Mouse (Mus musculus) cerebellum, adult 2 months (tissue): ENCODE results near the gene Cbfa2t2. TPM values are rescaled to one million over a fixed set of nuclear protein-coding genes. Genes with fewer than 3 reads are reported as not detected.

Experiments
- DNase-seq, 2 experiments: peaks; one replicate each; pipeline ENCODE4 v3.0.0; 2021
- H3K27ac ChIP-seq: fragments of 200-500 bp; 2 replicates; pipeline ENCODE4 v1.5.1; 2012; ENCODE audit warnings: low read length, control low read depth, inconsistent platforms; ENCODE audit not compliant: insufficient read depth
- H3K27me3 ChIP-seq: fragments of 200-500 bp; 2 replicates; pipeline ENCODE4 v1.6.1; 2012; ENCODE audit warnings: inconsistent platforms, mild to moderate bottlenecking, low read length, moderate library complexity; ENCODE audit not compliant: control insufficient read depth, insufficient read depth
- H3K4me1 ChIP-seq: fragments of 200-500 bp; 2 replicates; pipeline ENCODE4 v1.6.1; 2011; ENCODE audit warnings: low read length; ENCODE audit not compliant: control insufficient read depth, insufficient read depth
- H3K4me3 ChIP-seq: fragments of 200-500 bp; replicated peaks from 2 replicates; pipeline ENCODE3; 2011; ENCODE audit warnings: mild to moderate bottlenecking, low read depth, low read length, control low read depth; ENCODE audit not compliant: insufficient read depth
- CTCF ChIP-seq: fragments of 200-500 bp; IDR thresholded peaks from 2 replicates; pipeline ENCODE4 v1.5.1; 2011; ENCODE audit warnings: low read depth, mild to moderate bottlenecking, control low read depth, low read length, moderate library complexity, borderline replicate concordance; ENCODE audit not compliant: insufficient read depth
- POLR2A ChIP-seq: fragments of 200-500 bp; IDR thresholded peaks from 2 replicates; pipeline ENCODE4 v1.6.1; 2011; ENCODE audit warnings: low read length, control low read depth, borderline replicate concordance; ENCODE audit not compliant: insufficient read depth
- WGBS: fragments of 180-500 bp; shearing (Covaris S2); methylation state at CpG from one replicate; pipeline ENCODE4 v1.1.7; 2018; 5-methylcytosine and 5-hydroxymethylcytosine counted together
- polyA plus RNA-seq: library from polyadenylated mRNA; depleted of rRNA; stranded (reverse); fragments of >200 nt; gene quantifications from 2 replicates; pipeline ENCODE4 v1.2.3, GENCODE M21; 2012

Cbfa2t2 gene
- polyA plus RNA-seq, 1 experiment, result 31.5 TPM

DNA sequence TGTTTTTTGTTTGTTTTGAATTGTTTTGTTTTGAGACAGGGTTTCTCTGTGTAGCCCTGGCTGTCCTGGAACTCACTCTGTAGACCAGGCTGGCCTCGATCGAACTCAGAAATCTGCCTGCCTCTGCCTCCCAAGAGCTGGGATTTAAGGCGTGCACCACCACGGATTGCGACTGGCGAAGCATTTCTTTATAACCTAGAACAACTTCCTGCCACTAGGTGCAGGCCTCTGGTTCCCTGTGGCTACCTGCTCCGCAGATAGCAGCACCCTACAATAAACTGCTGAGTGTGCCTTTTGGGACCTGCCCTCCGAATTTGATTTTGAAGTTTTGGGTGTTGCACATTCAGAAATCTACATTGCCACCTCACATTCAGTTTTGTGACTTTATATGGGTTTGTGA, 11.5 kb downstream of the Cbfa2t2 start:
- TF ChIP-seq POLR2A, result no peak
- no peak for TF ChIP-seq CTCF
- H3K27ac ChIP-seq, result no peak overlapping the region
- no peak overlapping the region for H3K4me3 ChIP-seq
- 98% methylated on average over 8 of the region's 8 CpGs for WGBS
- no peaks in the 10 kb centered on the region for H3K27me3 ChIP-seq
- no peaks in the 10 kb centered on the region for H3K4me1 ChIP-seq
- no peak for DNase-seq

DNA sequence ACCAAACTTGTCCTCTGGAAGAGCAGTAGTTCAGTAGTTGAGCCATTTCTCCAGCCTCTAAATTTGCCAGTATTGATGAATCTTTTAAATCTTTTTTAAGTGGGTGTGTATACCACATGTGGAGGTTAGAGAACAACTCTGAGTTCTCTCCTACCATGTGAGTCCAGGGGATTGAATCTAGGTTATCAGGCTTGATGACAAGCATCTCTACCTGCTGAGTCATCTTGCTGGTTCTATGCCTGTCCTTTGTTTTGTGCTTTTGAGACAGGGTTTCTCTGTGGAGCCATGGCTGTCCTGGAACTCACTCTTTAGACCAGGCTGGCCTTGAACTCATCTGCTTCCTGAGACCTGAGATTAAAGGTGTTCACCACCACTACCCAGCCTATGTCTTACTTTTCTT, 12.4 kb downstream of the Cbfa2t2 start:
- no peak for TF ChIP-seq CTCF
- TF ChIP-seq POLR2A, result no peak
- Histone ChIP-seq H3K27me3 (no peaks in the 10 kb centered on the region), H3K27ac (no peak overlapping the region), H3K4me3 (no peak overlapping the region), H3K4me1 (no peaks in the 10 kb centered on the region)
- no peak for DNase-seq

DNA sequence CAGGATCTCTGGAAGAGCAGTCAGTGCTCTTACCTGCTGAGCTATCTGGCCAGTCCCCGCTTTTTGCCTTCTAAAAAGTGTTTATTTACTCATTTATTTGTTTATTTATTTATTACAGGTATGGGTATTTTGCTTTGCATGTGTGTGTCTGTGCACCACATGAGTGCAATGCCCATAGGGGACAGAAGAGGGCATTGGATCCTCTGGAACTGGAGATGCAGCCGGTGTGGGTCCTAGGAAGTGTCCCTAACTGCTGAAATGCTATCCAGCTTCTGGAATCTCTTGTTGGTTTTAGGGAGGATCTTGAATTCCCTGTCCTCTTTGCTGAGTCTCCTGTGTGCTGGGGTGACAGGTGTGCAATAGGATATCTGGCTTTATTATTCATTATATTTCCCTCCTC, 16.7 kb downstream of the Cbfa2t2 start:
- TF ChIP-seq POLR2A (no peak), CTCF (no peak)
- no peak for DNase-seq
- Histone ChIP-seq H3K4me3 (no peak overlapping the region), H3K4me1 (no peaks in the 10 kb centered on the region), H3K27me3 (no peaks in the 10 kb centered on the region), H3K27ac (no peak overlapping the region)
- WGBS, result 89% methylated on average over 2 of the region's 2 CpGs

DNA sequence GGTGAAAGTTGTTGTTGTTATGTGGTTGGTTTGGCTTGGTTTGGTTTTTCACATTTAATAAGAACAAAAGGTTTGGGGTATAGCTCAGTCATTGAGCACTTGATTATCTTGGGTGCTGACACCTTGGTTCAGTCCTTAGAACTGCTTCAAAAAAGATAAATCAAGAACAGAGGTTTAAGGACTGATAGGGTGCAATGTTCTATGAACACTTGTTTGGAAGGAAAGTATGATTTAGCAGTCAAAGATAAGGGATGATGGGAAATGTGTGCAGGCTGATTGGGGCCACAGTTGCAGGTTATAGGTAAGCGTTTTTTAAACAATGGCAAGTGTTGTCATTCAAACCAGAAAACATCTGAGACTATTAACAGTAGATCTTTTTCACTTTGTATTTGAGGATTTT, 17.8 kb downstream of the Cbfa2t2 start:
- H3K27me3 ChIP-seq, result no peaks in the 10 kb centered on the region
- 64% methylated on average over 1 of the region's 1 CpGs for WGBS
- H3K4me1 ChIP-seq, result no peaks in the 10 kb centered on the region
- no peak overlapping the region for H3K4me3 ChIP-seq
- H3K27ac ChIP-seq, result no peak overlapping the region
- TF ChIP-seq POLR2A, result no peak
- no peak for TF ChIP-seq CTCF
- DNase-seq, result no peak

DNA sequence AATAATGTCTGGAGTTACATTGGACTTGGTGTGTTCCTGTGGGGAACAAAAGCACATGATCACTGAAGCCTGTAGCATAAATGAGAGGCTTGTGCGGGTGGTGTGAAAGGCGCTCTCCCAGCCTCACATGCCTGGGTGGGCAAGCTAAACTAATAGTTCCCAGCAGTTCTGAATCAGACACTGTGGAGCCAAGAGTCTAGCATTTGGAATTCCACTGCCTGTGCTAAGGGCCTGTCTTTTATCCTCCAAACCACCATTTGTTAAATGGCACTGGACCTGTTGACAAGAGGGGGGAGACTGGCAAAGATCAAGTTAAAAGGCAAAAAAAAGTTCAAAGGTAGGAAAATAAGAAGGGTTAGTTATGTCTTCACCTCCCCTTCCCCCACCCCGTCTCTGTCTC, 18.3 kb downstream of the Cbfa2t2 start:
- no peaks in the 10 kb centered on the region for H3K27me3 ChIP-seq
- H3K4me3 ChIP-seq, result no peak overlapping the region
- WGBS, result 80% methylated on average over 3 of the region's 3 CpGs
- no peak for DNase-seq
- TF ChIP-seq CTCF (no peak), POLR2A (no peak)
- H3K27ac ChIP-seq, result no peak overlapping the region
- no peaks in the 10 kb centered on the region for H3K4me1 ChIP-seq

DNA sequence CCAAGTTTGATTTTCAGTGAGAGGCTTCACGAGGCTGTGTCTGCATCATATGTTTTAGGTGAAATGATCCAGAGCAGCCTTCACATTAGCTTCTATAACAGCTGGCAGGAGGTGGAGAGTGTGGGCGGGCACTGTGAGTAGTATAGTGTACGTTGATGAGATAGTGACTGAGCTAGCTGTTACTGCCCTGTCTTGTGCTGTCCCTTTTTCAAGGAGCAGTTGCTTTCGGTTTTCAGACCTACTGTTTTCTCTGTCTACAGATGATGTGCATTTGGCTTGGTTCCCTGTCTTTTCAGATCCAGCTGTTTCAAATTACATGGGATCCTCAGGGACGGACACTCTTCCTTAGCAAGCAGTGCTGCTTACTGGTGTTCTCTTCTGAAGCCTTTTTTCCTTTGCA, 19.5 kb downstream of the Cbfa2t2 start:
- H3K27me3 ChIP-seq, result no peaks in the 10 kb centered on the region
- H3K4me3 ChIP-seq, result no peak overlapping the region
- WGBS, result 48% methylated on average over 5 of the region's 5 CpGs
- no peak for TF ChIP-seq CTCF
- no peak for TF ChIP-seq POLR2A
- no peak for DNase-seq
- H3K27ac ChIP-seq, result no peak overlapping the region; the same call in 1 of the 2 replicates
- H3K4me1 ChIP-seq, result no peaks in the 10 kb centered on the region; the same call in 1 of the 2 replicates

DNA sequence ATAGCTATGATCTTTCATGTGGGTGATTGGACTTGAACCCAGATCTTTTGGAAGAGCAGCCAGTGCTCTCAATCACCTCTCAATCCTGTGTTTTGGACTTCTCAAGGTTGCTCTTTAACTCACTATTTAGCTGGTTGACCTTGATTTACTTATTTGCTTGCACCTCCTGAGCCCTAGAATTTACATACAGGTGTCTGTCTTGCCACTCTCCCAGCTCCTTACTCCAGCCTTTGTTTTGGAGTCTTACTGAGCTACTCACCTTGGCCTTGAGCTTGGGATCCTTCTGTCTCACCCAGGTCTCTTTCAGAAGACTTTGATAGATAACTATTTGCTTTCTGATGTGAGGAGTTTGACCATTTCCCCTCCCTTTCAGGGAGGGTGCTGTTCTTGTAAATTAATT, 20.3 kb downstream of the Cbfa2t2 start:
- H3K27me3 ChIP-seq, result no peaks in the 10 kb centered on the region
- no peaks in the 10 kb centered on the region; the same call in 1 of the 2 replicates for H3K4me1 ChIP-seq
- TF ChIP-seq POLR2A (no peak), CTCF (no peak)
- H3K27ac ChIP-seq, result no peak overlapping the region
- no peak for DNase-seq
- no peak overlapping the region for H3K4me3 ChIP-seq

DNA sequence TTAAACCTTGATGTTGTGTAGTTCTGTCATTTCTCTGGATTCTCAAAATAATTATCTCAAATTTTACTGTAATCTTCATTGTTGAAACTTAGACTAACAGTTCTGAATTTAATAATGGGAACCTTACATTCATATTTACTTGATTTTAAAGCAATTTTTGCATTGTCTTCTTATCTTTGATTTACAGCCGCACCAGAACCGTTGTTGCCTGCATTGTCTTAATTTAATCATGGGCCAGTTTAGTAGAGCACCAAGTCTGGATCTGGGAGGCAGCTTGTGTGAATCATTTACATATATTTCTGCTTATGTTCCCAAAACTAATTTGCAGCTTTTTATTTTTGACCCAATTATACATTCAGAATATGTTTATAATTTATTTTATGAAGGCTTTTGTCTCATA, 23.0 kb downstream of the Cbfa2t2 start:
- Histone ChIP-seq H3K4me3 (no peak overlapping the region), H3K27me3 (no peaks in the 10 kb centered on the region), H3K4me1 (no peaks in the 10 kb centered on the region; the same call in 1 of the 2 replicates), H3K27ac (no peak overlapping the region)
- 43% methylated on average over 2 of the region's 2 CpGs for WGBS
- DNase-seq, result no peak
- TF ChIP-seq POLR2A (no peak), CTCF (no peak)
